8 mouse cellular contexts compared by ENCODE assay signal in genomic region chr2:77518693-77519092, GRCm38 (mm10).
DNase-seq lines count a peak whose midpoint lies in the region; ATAC-seq lines count a peak whose summit lies in the region.

No protein-coding gene starts in this region.

- ATAC-seq in erythroblast, adult 5-6 weeks (replicated peaks; ENCODE audit: low FRiP score, poor library complexity, severe bottlenecking), result 0 out of 2 replicates have a peak, but pooled peaks have one; percentile 21

- H3K27ac ChIP-seq in midbrain, embryonic 10.5 days (replicated peaks), result no peak overlapping the region

- 0 out of 2 replicates have a peak, but pooled peaks cover 12% of the 10 kb centered on the region for H3K27me3 ChIP-seq in midbrain, embryonic 10.5 days (ENCODE audit: low read depth, poor library complexity, severe bottlenecking)

- 8% methylated on average over 8 of the region's 8 CpGs for WGBS in midbrain, embryonic 10.5 days

- H3K4me1 ChIP-seq in midbrain, embryonic 10.5 days, result peaks cover 16% of the 10 kb centered on the region

- DNase-seq in embryo, embryonic 10.5 days (ENCODE audit: low spot score), result peak; percentile 35
- peak; percentile 35 for DNase-seq in kidney, adult 9 months
- DNase-seq in midbrain, embryonic 10.5 days (ENCODE audit: low spot score), result peak; percentile 15
- no peak for DNase-seq in frontal cortex, postnatal 14 days (ENCODE audit: low spot score in 2 of 2)
- DNase-seq in T-cell, adult 2 months (ENCODE audit: low spot score), result no peak
- no peak for DNase-seq in adrenal gland, postnatal 36 days
- no peak for DNase-seq in adrenal gland, postnatal 4 days (ENCODE audit: low spot score in 2 of 2)

- H3K9me3 ChIP-seq in midbrain, embryonic 10.5 days (replicated peaks), result no peaks in the 10 kb centered on the region

- H3K4me3 ChIP-seq in midbrain, embryonic 10.5 days, result peak overlapping the region; percentile 56

- no peaks in the 10 kb centered on the region for H3K36me3 ChIP-seq in midbrain, embryonic 10.5 days

Comparison
In these comparisons a context has a peak if more than half of its experiments do, and no peak if none do; other contexts are left out.
1. DNase-seq: peak in embryo, embryonic 10.5 days (single experiment), kidney, adult 9 months (single experiment) and midbrain, embryonic 10.5 days (single experiment); none in frontal cortex, postnatal 14 days (0 of 2), T-cell, adult 2 months (single experiment), adrenal gland, postnatal 36 days (0 of 2) and adrenal gland, postnatal 4 days (0 of 2).